Mouse (Mus musculus) gastrocnemius, postnatal 36 days (tissue): ENCODE data around the gene Srsf1. TPM values are rescaled to one million over a fixed set of nuclear protein-coding genes. Genes with fewer than 3 reads are reported as not detected.

Experiments
- DNase-seq, 2 experiments: peaks; one replicate each; pipeline ENCODE4 v3.0.0; 2022
- intact Hi-C: fragments of 180-260 bp; cut with DNase I; formaldehyde crosslinking; loops from one replicate; pipeline ENCODE4 v1.15.1; 2025
- long read RNA-seq, 2 experiments: library from polyadenylated mRNA; stranded (forward); transcript quantifications; one replicate each; pipeline ENCODE4 v2.0.0; 2021
- total RNA-seq, 2 experiments: library from RNA; stranded (reverse); gene quantifications; 2 replicates each; pipeline ENCODE4 v1.2.3; 2021

The Srsf1 gene
- total RNA-seq = 10 to 100 TPM; 54.4 to 60.2 TPM
- long read RNA-seq, experiment 1, full-length matches to known transcripts = 5 of 17 reads
- long read RNA-seq, experiment 1, partial matches to known transcripts = 1 of 17 reads
- long read RNA-seq, experiment 1, other reads (novel, unspliced or antisense) = 11 of 17 reads
- long read RNA-seq, experiment 2, full-length matches to known transcripts = 9 of 26 reads
- long read RNA-seq, experiment 2, partial matches to known transcripts = 1 of 26 reads
- long read RNA-seq, experiment 2, other reads (novel, unspliced or antisense) = 16 of 26 reads

GRCm38 (mm10) chr11:88046944-88047794 lies at the start of gene Srsf1:
Gene Srsf1 (plus strand): TSS chr11:88047373.
- peak; percentile 97 for DNase-seq
- intact Hi-C loops = loop anchor here (2.0 kb wide), 1 partner anchor 60 kb away; the partner anchor contains the start of gene Dynll2

DNA sequence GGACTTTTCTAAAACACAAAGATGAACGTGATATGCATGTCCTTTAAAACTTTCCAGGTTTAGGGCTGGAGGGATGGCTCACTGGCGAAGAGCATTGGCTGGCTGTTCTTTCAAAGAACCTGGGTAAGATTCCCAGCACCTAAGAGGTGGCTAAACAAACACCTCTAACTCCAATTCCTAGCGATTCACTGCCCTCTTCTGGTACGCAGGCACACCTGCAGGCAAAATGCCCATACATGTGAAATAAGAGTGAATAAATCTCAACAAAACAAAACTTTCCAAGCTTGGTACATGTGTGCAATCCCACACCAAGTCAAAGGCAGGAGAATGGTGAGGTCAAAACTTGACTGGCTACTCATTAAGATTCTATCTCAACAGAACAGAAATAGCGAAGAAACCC lies 47.4 kb upstream of the Srsf1 start:
- intact Hi-C loops = no loop called here
- no peak for DNase-seq

DNA sequence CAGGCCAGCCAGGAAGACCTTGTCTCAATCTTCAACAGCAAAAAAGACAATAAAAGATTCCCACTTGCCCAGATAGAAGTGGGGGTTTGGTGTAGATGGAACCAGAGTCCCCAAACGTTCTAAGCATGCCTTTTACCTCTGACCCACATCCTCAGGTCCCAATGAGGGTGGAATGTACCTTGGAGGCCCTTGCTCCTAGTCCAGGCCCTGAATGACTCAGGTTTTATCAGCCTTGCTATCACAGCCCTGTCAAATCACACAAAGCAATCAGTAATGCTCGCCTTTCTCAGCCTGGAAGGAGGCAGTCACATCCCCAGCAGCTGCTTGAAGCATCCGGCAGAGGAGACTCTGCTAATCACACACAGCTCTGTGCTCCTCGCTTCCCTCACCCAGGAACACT lies 44.4 kb upstream of the Srsf1 start:
- no peak for DNase-seq

DNA sequence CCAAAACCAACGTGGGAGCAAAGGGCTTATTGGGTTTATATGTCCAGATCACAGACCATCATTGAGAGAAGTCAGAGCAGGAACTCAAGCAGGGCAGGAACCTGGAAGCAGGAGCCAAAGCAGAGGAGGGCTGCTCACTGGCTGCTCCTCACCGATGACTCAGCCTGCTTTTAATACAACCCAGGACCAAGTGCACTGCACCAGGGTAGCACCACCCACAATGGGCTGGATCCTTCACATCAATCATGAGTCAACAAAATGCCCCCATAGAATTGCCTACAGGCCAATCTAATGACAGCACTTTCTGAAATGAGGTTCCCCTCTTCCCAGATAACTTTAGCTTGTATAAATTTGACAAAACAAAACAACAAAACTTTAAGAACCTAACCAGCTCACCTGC lies 43.0 kb upstream of the Srsf1 start:
- intact Hi-C loops = no loop called here
- no peak for DNase-seq

More for the DNA sequence above, 44.4 kb upstream of the Srsf1 start:
- intact Hi-C loops = no loop called here

- no peak for DNase-seq
- intact Hi-C loops = no loop called here
Observed at GRCm38 (mm10) chr11:88008641-88009040, 38.5 kb upstream of the Srsf1 start.

DNA sequence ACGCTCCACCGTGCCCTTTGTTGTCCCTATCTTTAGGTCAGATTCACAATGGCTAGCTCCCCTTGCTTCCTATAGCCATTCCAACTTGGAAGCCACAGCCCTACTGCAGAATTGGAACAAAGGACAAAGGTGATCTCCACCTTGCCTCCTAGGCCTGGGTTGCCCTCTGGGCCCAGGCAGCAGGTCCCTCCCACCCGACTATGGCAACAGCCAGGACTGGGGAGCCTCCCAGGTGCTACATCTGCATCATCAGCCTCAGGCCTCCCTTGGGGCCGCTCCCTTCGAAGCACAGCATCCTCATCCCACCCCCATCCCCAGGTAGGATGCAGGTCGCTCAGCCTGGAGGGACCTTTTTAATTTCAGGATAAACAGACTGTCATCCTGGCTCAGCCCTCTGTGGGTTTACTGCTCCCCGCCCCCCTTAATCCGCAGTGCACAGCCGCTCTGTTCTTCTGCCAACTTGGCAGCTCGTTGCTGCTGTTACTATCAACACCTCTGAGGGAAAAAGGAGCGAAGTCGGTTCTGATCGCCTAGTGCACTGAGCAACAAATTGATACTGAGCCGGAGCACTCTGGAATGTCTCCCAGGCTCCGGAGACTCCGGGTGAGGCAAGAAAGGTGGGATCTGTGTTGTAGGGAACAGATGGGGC lies 37.5 kb upstream of the Srsf1 start:
- no peak for DNase-seq
- intact Hi-C loops = no loop called here

DNA sequence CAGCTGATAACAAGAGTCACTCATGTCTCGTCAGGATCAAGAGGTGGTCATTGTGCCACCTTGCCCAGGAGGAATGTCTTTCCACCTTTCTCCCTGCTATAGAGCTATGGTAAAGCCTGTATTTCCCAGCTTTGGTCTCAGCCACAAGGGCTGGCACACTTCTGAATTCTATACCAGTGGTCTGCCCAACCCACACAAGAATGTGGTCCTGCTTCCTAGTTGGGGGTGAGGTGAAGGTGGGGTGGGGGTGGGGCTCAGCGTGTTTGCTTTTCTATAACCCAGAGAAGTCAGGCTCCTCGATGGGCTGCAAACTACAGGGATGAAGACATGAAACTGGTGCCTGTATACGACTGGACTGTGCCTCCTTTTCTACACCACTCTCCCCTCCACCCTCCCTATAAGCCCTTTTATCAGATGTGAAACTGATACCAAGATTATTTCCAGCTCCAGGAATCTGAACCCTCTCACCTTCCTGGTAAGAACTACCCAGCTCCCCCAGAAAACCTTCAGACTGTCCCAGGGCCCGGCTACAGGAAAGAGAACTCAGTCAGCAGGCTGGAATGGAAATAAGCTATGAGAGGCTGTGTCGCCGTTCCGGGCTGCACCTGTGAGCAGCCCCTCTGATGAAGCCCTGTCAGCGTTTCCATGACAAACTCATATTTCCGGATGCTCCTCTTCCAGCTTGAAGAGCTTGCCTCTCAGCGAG lies 35.8 kb upstream of the Srsf1 start:
- intact Hi-C loops = no loop called here
- no peak for DNase-seq

GRCm38 (mm10) chr11:88011914-88012419 lies 35.2 kb upstream of the Srsf1 start:
- intact Hi-C loops = no loop called here
- no peak for DNase-seq

GRCm38 (mm10) chr11:88012621-88013244 lies 34.4 kb upstream of the Srsf1 start:
- intact Hi-C loops = no loop called here
- DNase-seq = no peak

DNA sequence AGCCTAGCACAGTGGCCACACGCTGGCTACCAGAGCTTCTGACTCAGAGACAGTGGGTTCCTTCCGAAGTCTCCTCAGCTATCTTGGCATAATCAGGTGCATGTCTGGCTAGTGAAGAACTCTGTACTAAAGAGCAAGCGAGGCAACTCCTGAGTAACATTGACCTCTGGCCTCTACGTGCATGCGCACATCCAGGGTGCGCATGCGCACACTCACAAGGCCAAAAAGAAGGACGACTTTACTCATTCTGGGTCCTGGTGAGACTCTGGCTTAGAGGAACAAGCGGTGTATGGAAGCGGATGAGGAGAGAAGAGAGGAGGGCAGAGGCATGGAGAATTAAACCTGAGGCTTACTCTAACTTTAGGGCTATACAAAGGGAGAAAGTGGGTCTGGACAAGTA lies 33.5 kb upstream of the Srsf1 start:
- no peak for DNase-seq
- intact Hi-C loops = no loop called here

DNA sequence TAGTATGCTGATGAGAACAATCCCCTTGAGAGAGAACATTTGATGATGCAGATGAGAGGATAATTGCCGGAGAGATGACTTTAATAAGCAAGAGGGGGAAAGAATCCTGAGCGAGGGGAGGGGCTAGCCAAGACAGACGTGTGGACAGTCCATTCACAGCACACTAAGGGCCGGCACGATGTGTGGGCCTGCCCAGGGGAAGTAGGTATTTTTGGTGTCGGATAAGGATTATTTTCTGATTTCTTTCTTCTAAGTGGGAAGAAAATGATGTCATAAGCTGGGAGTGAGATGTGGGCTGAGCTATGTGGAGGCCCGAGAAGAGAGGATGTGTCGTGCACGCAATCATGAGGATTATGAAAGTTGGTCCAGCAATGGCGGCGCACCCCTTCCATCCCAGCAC lies 32.0 kb upstream of the Srsf1 start:
- intact Hi-C loops = no loop called here
- DNase-seq = no peak

DNA sequence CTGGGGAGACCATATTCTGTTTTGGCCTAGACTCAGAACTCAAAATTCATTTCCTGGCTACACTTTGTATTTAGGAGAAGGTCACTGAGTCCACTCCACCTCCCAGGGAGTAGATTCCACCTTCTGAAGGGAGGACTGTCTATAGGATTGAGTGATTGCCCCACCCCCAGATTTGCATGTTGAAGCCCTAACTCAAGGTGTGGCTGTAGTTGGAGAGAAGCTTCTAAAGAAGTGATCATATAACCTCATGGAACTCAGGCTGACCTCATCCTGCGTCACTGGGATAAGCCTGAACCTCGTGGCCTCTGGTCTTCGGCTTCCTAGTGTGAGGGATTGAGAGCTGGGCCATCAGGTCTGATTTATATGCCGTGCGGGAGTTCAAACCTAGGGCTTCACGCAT lies 31.4 kb upstream of the Srsf1 start:
- no peak for DNase-seq
- intact Hi-C loops = no loop called here

DNA sequence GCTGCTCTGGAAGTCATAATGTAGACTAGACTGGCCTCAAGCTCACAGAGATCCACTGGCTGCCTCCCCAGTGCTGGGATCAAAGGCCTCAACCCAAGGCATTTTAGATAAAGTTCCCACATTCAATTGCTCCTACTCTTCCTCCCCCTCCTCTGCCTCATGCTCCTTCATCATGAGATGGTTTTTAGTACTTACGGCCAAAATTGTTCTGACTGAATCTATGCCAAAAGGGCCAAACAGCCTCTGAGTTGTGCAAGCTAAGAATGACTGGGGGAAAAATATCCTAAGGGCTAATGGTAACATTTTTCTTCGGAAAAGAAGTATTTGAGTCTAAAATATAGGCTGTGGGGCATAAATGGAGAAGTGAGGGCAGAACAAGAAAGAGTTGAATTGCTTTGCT lies 23.2 kb upstream of the Srsf1 start:
- intact Hi-C loops = no loop called here
- no peak for DNase-seq

- intact Hi-C loops = no loop called here
- no peak for DNase-seq
Observed at GRCm38 (mm10) chr11:88027391-88028035, 19.7 kb upstream of the Srsf1 start.

- intact Hi-C loops = no loop called here
- no peak for DNase-seq
Observed at GRCm38 (mm10) chr11:88028193-88028684, 18.9 kb upstream of the Srsf1 start.

GRCm38 (mm10) chr11:88030219-88030618 lies 17.0 kb upstream of the Srsf1 start:
- no peak for DNase-seq
- intact Hi-C loops = no loop called here

GRCm38 (mm10) chr11:88030836-88031235 lies 16.3 kb upstream of the Srsf1 start:
- DNase-seq = no peak
- intact Hi-C loops = no loop called here

DNA sequence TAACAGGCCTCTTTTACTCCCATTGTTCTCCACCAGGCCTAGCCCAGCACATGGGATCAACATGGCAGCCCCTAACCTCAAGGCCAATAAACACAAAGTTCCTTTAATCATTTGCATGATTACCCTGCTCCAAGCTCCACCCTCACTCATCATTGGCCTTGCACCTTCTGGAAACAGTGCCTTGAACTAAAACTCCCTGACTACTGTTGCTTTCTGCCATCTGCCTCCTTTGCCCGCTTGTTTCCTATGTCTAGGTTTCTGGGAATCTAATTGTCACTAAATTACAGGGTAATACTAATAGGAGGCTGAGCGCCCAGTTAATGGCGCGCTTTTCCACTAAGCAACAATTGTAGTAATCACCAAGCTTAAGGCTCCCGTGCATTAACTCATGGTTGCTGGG lies 15.4 kb upstream of the Srsf1 start:
- DNase-seq = no peak
- intact Hi-C loops = no loop called here

DNA sequence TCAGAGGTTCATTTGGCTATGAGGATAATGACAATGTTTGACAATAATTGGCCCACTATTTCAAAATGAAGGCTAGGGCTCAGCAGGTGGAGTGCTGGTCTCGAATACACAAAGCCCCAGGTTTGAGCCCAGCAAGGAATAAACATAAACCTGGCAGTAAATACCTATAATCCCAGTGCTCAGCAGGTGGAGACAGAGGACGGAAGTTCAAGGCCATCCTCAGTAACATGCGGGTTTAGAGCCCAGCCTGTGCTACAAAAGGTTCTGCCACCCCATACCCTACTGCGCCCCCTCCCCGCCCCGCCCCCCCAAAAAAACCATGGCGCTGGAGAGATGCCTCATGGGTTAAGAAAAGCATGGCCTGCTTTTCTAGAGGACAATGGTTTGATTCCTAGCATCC lies 11.2 kb upstream of the Srsf1 start:
- intact Hi-C loops = no loop called here
- DNase-seq = no peak
